Mouse (Mus musculus) natural killer cell, adult 2 months (primary cell): Measurements from ENCODE around the gene Arhgap28.
"Not testable (repeated sequence)": the region's sequence is repeated elsewhere in the genome, so short reads cannot be mapped to it uniquely, and the experiment has no call there.

ENCODE experiments used
- DNase-seq, 2 experiments: peaks; one replicate each; pipeline ENCODE4 v3.0.0; 2022; ENCODE audit warnings: low spot score in 2 of 2

Gene Arhgap28

GRCm38 (mm10) chr17:67877599-67877998 lies 126.3 kb downstream of the Arhgap28 start:
- no peak for DNase-seq

- no peak for DNase-seq
Measured at GRCm38 (mm10) chr17:67869731-67870601, 134.0 kb downstream of the Arhgap28 start.

GRCm38 (mm10) chr17:67866541-67867241 lies 137.2 kb downstream of the Arhgap28 start:
- DNase-seq = no peak

- no peak for DNase-seq
Measured at GRCm38 (mm10) chr17:67866026-67866425, 137.9 kb downstream of the Arhgap28 start.

GRCm38 (mm10) chr17:67864912-67865311 lies 139.0 kb downstream of the Arhgap28 start:
- no peak for DNase-seq

- DNase-seq = no peak
Measured at GRCm38 (mm10) chr17:67864363-67864762, 139.6 kb downstream of the Arhgap28 start.

GRCm38 (mm10) chr17:67861744-67862535 lies 142.0 kb downstream of the Arhgap28 start:
- no peak for DNase-seq

GRCm38 (mm10) chr17:67861080-67861630 lies 142.8 kb downstream of the Arhgap28 start:
- no peak for DNase-seq

- DNase-seq = not testable (repeated sequence)
Measured at GRCm38 (mm10) chr17:67841494-67841893, 162.4 kb downstream of the Arhgap28 start.

- no peak for DNase-seq
Measured at GRCm38 (mm10) chr17:67838948-67839347, 165.0 kb downstream of the Arhgap28 start.

GRCm38 (mm10) chr17:67837351-67838090 lies 166.4 kb downstream of the Arhgap28 start:
- DNase-seq = no peak

- no peak for DNase-seq
Measured at GRCm38 (mm10) chr17:67836146-67836895, 167.6 kb downstream of the Arhgap28 start.

GRCm38 (mm10) chr17:67827431-67827830 lies 176.5 kb downstream of the Arhgap28 start:
- no peak for DNase-seq

- DNase-seq = no peak
Measured at GRCm38 (mm10) chr17:67816916-67817315, 187.0 kb downstream of the Arhgap28 start.

- DNase-seq = no peak
Measured at GRCm38 (mm10) chr17:67815720-67816119, 188.2 kb downstream of the Arhgap28 start.

GRCm38 (mm10) chr17:67813666-67814065 lies 190.3 kb downstream of the Arhgap28 start:
- no peak for DNase-seq

- DNase-seq = no peak
Measured at GRCm38 (mm10) chr17:67809171-67809570, 194.7 kb downstream of the Arhgap28 start.
